Mouse (Mus musculus): ENCODE measurements around the gene Chac1.

DNA sequence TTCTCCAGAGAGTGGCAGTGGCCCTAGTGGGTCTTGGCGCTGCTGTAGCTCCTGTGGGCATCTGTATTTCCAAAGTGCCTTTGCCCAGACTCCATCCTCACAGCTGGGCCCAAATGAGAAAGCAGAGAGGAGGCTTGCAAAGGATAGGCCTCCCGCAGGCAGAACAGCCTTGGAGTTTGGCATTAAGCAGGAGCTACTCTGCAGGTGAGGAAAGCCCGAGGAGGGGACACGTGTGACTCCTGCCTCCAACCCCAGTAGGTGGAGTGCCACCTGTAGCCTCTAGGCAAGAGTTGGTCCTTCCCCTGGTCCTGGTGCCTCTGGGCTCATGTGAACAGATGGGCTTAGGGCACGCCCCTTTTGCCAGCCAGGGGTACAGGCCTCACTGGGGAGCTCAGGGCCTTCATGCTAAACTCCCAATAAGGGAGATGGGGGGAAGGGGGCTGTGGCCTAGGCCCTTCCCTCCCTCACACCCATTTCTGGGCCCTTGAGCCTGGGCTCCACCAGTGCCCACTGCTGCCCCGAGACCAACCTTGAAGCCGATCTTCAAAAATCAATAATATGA lies 16.0 kb upstream of the Chac1 start:
- TF ChIP-seq POLR2A (IDR thresholded peaks at IDR 0.05; ENCODE audit: borderline replicate concordance, extremely low read depth, insufficient read depth, insufficient read length, poor library complexity, severe bottlenecking) = no peak
- TF ChIP-seq CTCF (IDR thresholded peaks at IDR 0.05; ENCODE audit: borderline replicate concordance, extremely low read depth, insufficient read depth, insufficient read length) = no peak

Data from brain, embryonic 14.5 days (tissue).